16 mouse cellular contexts compared by ENCODE assay signal in the genomic region with DNA sequence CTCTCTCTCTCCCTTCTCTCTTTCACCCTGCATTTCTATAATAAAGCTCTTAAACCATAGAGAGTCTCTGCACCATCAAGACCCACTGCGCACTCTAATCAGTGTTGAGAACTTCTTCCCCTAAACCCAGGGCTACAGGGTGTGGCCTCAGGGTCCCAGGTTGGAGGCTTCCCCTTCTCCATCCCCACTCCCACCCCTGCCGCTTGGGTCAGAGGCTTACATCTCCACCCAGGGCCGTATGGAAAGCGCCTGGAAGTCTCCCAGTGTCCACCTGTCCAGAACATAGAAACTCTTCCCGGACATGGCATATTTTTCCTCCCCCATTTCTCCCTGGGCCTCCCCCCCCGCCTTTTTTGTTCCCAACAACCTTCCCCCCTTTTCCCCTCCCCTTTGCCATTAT.
"Had no signal": no experiment of that assay in that cellular context is flagged by ENCODE, and none has a peak within 500 bp of the region (broad histone marks: within the 10 kb centered on the region; RNA-seq: fewer than 3 reads in every experiment).

No protein-coding gene starts in this region.

- H3K9me3 ChIP-seq: neural tube, embryonic 13.5 days; neural tube, embryonic 15.5 days; stomach, embryonic 15.5 days had no signal

- H3K27ac ChIP-seq: neural tube, embryonic 13.5 days; neural tube, embryonic 15.5 days; stomach, embryonic 15.5 days; stomach, postnatal 0 days had no signal

- H3K36me3 ChIP-seq: neural tube, embryonic 13.5 days; neural tube, embryonic 15.5 days; stomach, embryonic 15.5 days had no signal

- H3K27me3 ChIP-seq: neural tube, embryonic 13.5 days; neural tube, embryonic 15.5 days; stomach, embryonic 15.5 days had no signal

- H3K4me1 ChIP-seq: neural tube, embryonic 13.5 days; neural tube, embryonic 15.5 days; stomach, embryonic 15.5 days had no signal

- DNase-seq: retina, postnatal 1 day; right cerebral cortex, adult 18-20 months; right cerebral cortex, postnatal 14 days; right cerebral cortex, postnatal 25 days; right cerebral cortex, postnatal 4 days; spleen, adult 18-20 months; thymus, adult 18-20 months; thymus, adult 2 months; thymus, postnatal 14 days; thymus, postnatal 25 days; thymus, postnatal 36 days; thymus, postnatal 4 days had no signal

- H3K9ac ChIP-seq: neural tube, embryonic 13.5 days; neural tube, embryonic 15.5 days; stomach, embryonic 15.5 days had no signal

- H3K4me3 ChIP-seq: neural tube, embryonic 13.5 days; neural tube, embryonic 15.5 days; stomach, embryonic 15.5 days had no signal

- H3K4me2 ChIP-seq: neural tube, embryonic 13.5 days; neural tube, embryonic 15.5 days; stomach, embryonic 15.5 days had no signal
